Mouse (Mus musculus) neural tube, embryonic 12.5 days (tissue): ENCODE data around the gene Pik3r2. TPM values are rescaled to one million over a fixed set of nuclear protein-coding genes. Genes with fewer than 3 reads are reported as not detected.

Experiments used
- ATAC-seq: fragments of 200-750 bp; cut with Nextera tagmentation; 2 replicates; pipeline ENCODE4 v1.8.0; 2017; ENCODE audit warnings: low read depth, mild to moderate bottlenecking, moderate TSS enrichment, moderate library complexity; ENCODE audit not compliant: low FRiP score
- H3K27ac ChIP-seq: fragments of 300-500 bp; sonication (generic); 2 replicates; pipeline ENCODE4 v1.5.1; 2016
- H3K27me3 ChIP-seq: fragments of 300-500 bp; sonication (generic); replicated peaks from 2 replicates; pipeline ENCODE4 v1.6.1; 2016; ENCODE audit warnings: mild to moderate bottlenecking
- H3K36me3 ChIP-seq: fragments of 300-500 bp; sonication (generic); 2 replicates; pipeline ENCODE4 v1.6.1; 2016; ENCODE audit warnings: mild to moderate bottlenecking
- H3K4me1 ChIP-seq: fragments of 300-500 bp; sonication (generic); 2 replicates; pipeline ENCODE4 v1.6.1; 2016
- H3K4me2 ChIP-seq: fragments of 300-500 bp; sonication (generic); replicated peaks from 2 replicates; pipeline ENCODE4 v1.6.1; 2016; ENCODE audit warnings: mild to moderate bottlenecking
- H3K4me3 ChIP-seq: fragments of 300-500 bp; sonication (generic); 2 replicates; pipeline ENCODE4 v1.5.1; 2016
- H3K9ac ChIP-seq: fragments of 300-500 bp; sonication (generic); 2 replicates; pipeline ENCODE4 v1.6.1; 2016; ENCODE audit warnings: mild to moderate bottlenecking
- H3K9me3 ChIP-seq: fragments of 300-500 bp; sonication (generic); 2 replicates; pipeline ENCODE4 v1.6.1; 2016; ENCODE audit warnings: mild to moderate bottlenecking
- WGBS: fragments of 180-500 bp; shearing (Covaris S2); methylation state at CpG from one replicate; pipeline ENCODE4 v1.1.7; 2016; 5-methylcytosine and 5-hydroxymethylcytosine counted together
- polyA plus RNA-seq: library from polyadenylated mRNA; unstranded; fragments of >200 nt; fragmentation: Nextera tagmentation; extraction: Ambion mirVana; gene quantifications from 2 replicates; pipeline ENCODE4 v1.2.1, GENCODE M21; 2016

Pik3r2 gene
- polyA plus RNA-seq, 1 experiment from 2014 or later = 84.0 TPM

- 1% methylated on average over 57 of the region's 57 CpGs for WGBS
- ATAC-seq = peak; percentile 81
- Histone ChIP-seq H3K9me3 (no peaks in the 10 kb centered on the region), H3K27me3 (peaks cover 37% of the 10 kb centered on the region), H3K4me2 (peak overlapping the region; percentile 84), H3K9ac (peak overlapping the region; percentile 65), H3K4me1 (peaks cover 27% of the 10 kb centered on the region), H3K4me3 (peak overlapping the region; percentile 52), H3K36me3 (no peaks in the 10 kb centered on the region), H3K27ac (no peak overlapping the region)
These were observed 20.9 kb upstream of the Pik3r2 start for GRCm38 (mm10) chr8:70797081-70798070.

- Histone ChIP-seq H3K27me3 (peaks cover 31% of the 10 kb centered on the region), H3K4me3 (peak overlapping the region; percentile 52), H3K4me2 (peak overlapping the region; percentile 84), H3K27ac (no peak overlapping the region), H3K9ac (peak overlapping the region; percentile 65), H3K36me3 (no peaks in the 10 kb centered on the region), H3K9me3 (no peaks in the 10 kb centered on the region), H3K4me1 (peaks cover 31% of the 10 kb centered on the region)
- ATAC-seq = peak; percentile 2; the same call in 1 of the 2 replicates
- 2% methylated on average over 54 of the region's 54 CpGs for WGBS
These were observed 20.0 kb upstream of the Pik3r2 start for GRCm38 (mm10) chr8:70796403-70797080.

- H3K27ac ChIP-seq = no peak overlapping the region
- H3K9ac ChIP-seq = no peak overlapping the region
- no peak for ATAC-seq
- H3K9me3 ChIP-seq = no peaks in the 10 kb centered on the region
- H3K4me3 ChIP-seq = no peak overlapping the region
- H3K36me3 ChIP-seq = no peaks in the 10 kb centered on the region
- H3K4me1 ChIP-seq = peaks cover 38% of the 10 kb centered on the region
- 85% methylated on average over 2 of the region's 2 CpGs for WGBS
- H3K4me2 ChIP-seq = no peak overlapping the region
- peaks cover 31% of the 10 kb centered on the region for H3K27me3 ChIP-seq
These were observed 18.9 kb upstream of the Pik3r2 start for GRCm38 (mm10) chr8:70795370-70795769.

GRCm38 (mm10) chr8:70794215-70794614, 17.7 kb upstream of the Pik3r2 start:
- 88% methylated on average over 2 of the region's 2 CpGs for WGBS
- ATAC-seq = no peak
- peaks cover 38% of the 10 kb centered on the region for H3K4me1 ChIP-seq

GRCm38 (mm10) chr8:70792700-70793099, 16.2 kb upstream of the Pik3r2 start:
- H3K27me3 ChIP-seq = peaks cover 10% of the 10 kb centered on the region; the same call in 1 of the 2 replicates
- WGBS = under 1% methylated on average over 20 of the region's 20 CpGs
- H3K27ac ChIP-seq = peak overlapping the region; percentile 65
- H3K9me3 ChIP-seq = no peaks in the 10 kb centered on the region
- peak overlapping the region; percentile 78 for H3K4me2 ChIP-seq
- no peak; the same call in 1 of the 2 replicates for ATAC-seq
- peaks cover 15% of the 10 kb centered on the region for H3K36me3 ChIP-seq
- H3K9ac ChIP-seq = peak overlapping the region; percentile 77
- peak overlapping the region; percentile 61 for H3K4me3 ChIP-seq
- peaks cover 32% of the 10 kb centered on the region for H3K4me1 ChIP-seq

More at GRCm38 (mm10) chr8:70794215-70794614, 17.7 kb upstream of the Pik3r2 start:
- Histone ChIP-seq H3K4me2 (0 out of 2 replicates have a peak overlapping the region, but pooled peaks have one; percentile 78), H3K4me3 (no peak overlapping the region), H3K9ac (no peak overlapping the region), H3K27ac (no peak overlapping the region), H3K27me3 (peaks cover 25% of the 10 kb centered on the region), H3K9me3 (no peaks in the 10 kb centered on the region), H3K36me3 (0 out of 2 replicates have a peak, but pooled peaks cover 6% of the 10 kb centered on the region)

- ATAC-seq = peak; percentile 83
- Histone ChIP-seq H3K9me3 (no peaks in the 10 kb centered on the region), H3K27ac (peak overlapping the region; percentile 65), H3K9ac (peak overlapping the region; percentile 77), H3K4me1 (peaks cover 30% of the 10 kb centered on the region), H3K4me2 (peak overlapping the region; percentile 78), H3K27me3 (peaks cover 9% of the 10 kb centered on the region; the same call in 1 of the 2 replicates), H3K4me3 (peak overlapping the region; percentile 61), H3K36me3 (peaks cover 20% of the 10 kb centered on the region)
- WGBS = 7% methylated on average over 58 of the region's 58 CpGs
These were observed 15.6 kb upstream of the Pik3r2 start for GRCm38 (mm10) chr8:70791975-70792691.

GRCm38 (mm10) chr8:70791294-70791701, 14.8 kb upstream of the Pik3r2 start:
- no peak overlapping the region; the same call in 1 of the 2 replicates for H3K4me3 ChIP-seq

GRCm38 (mm10) chr8:70790846-70791245, 14.3 kb upstream of the Pik3r2 start:
- peaks cover 33% of the 10 kb centered on the region for H3K36me3 ChIP-seq
- peaks cover 26% of the 10 kb centered on the region for H3K4me1 ChIP-seq
- H3K4me2 ChIP-seq = peak overlapping the region; percentile 78
- whole genome bisulfite sequencing = 65% methylated on average over 8 of the region's 8 CpGs
- peaks cover 9% of the 10 kb centered on the region; the same call in 1 of the 2 replicates for H3K27me3 ChIP-seq
- H3K27ac ChIP-seq = no peak overlapping the region
- H3K9ac ChIP-seq = peak overlapping the region; percentile 77
- no peaks in the 10 kb centered on the region for H3K9me3 ChIP-seq
- no peak for ATAC-seq
- H3K4me3 ChIP-seq = no peak overlapping the region; the same call in 1 of the 2 replicates

More at GRCm38 (mm10) chr8:70791294-70791701, 14.8 kb upstream of the Pik3r2 start:
- 86% methylated on average over 7 of the region's 7 CpGs for WGBS
- H3K4me2 ChIP-seq = peak overlapping the region; percentile 78
- H3K9ac ChIP-seq = peak overlapping the region; percentile 77
- ATAC-seq = no peak
- H3K4me1 ChIP-seq = peaks cover 26% of the 10 kb centered on the region
- H3K9me3 ChIP-seq = no peaks in the 10 kb centered on the region
- H3K27ac ChIP-seq = no peak overlapping the region
- H3K27me3 ChIP-seq = peaks cover 9% of the 10 kb centered on the region; the same call in 1 of the 2 replicates
- H3K36me3 ChIP-seq = peaks cover 29% of the 10 kb centered on the region

GRCm38 (mm10) chr8:70789046-70789445, 12.5 kb upstream of the Pik3r2 start:
- Histone ChIP-seq H3K9ac (no peak overlapping the region), H3K4me3 (no peak overlapping the region; the same call in 1 of the 2 replicates), H3K4me2 (no peak overlapping the region), H3K4me1 (peaks cover 26% of the 10 kb centered on the region), H3K27ac (no peak overlapping the region), H3K36me3 (peaks cover 49% of the 10 kb centered on the region), H3K27me3 (peaks cover 6% of the 10 kb centered on the region; the same call in 1 of the 2 replicates), H3K9me3 (no peaks in the 10 kb centered on the region)
- WGBS = 72% methylated on average over 10 of the region's 10 CpGs
- no peak for ATAC-seq

GRCm38 (mm10) chr8:70787941-70788667, 11.6 kb upstream of the Pik3r2 start:
- H3K4me3 ChIP-seq = 0 out of 2 replicates have a peak overlapping the region, but pooled peaks have one; percentile 5
- WGBS = 15% methylated on average over 30 of the region's 30 CpGs
- no peak overlapping the region for H3K27ac ChIP-seq
- no peak for ATAC-seq
- H3K4me2 ChIP-seq = peak overlapping the region; percentile 32
- peaks cover 23% of the 10 kb centered on the region for H3K4me1 ChIP-seq
- peaks cover 58% of the 10 kb centered on the region for H3K36me3 ChIP-seq
- H3K27me3 ChIP-seq = 0 out of 2 replicates have a peak, but pooled peaks cover 5% of the 10 kb centered on the region
- no peaks in the 10 kb centered on the region for H3K9me3 ChIP-seq
- peak overlapping the region; percentile 17; the same call in 1 of the 2 replicates for H3K9ac ChIP-seq

- H3K4me2 ChIP-seq = no peak overlapping the region
- no peak overlapping the region for H3K27ac ChIP-seq
- H3K27me3 ChIP-seq = 0 out of 2 replicates have a peak, but pooled peaks cover 5% of the 10 kb centered on the region
- H3K9ac ChIP-seq = no peak overlapping the region
- no peak for ATAC-seq
- peaks cover 63% of the 10 kb centered on the region for H3K36me3 ChIP-seq
- no peak overlapping the region for H3K4me3 ChIP-seq
- H3K9me3 ChIP-seq = no peaks in the 10 kb centered on the region
- peaks cover 16% of the 10 kb centered on the region for H3K4me1 ChIP-seq
- 90% methylated on average over 3 of the region's 3 CpGs for WGBS
These were observed 10.5 kb upstream of the Pik3r2 start for GRCm38 (mm10) chr8:70787051-70787445.
